Mouse (Mus musculus): ENCODE data around the gene Samd1. TPM values are rescaled to one million over a fixed set of nuclear protein-coding genes. Genes with fewer than 3 reads are reported as not detected.
"Not testable (repeated sequence)": the region's sequence is repeated elsewhere in the genome, so short reads cannot be mapped to it uniquely, and the experiment has no call there.

The Samd1 gene
- polyA plus RNA-seq, 1 experiment from 2014 or later = 8.5 TPM

GRCm38 (mm10) chr8:83974521-83974920 lies 23.0 kb upstream of the Samd1 start:
- Histone ChIP-seq H3K27me3 (ENCODE audit: low read depth, poor library complexity, severe bottlenecking) (no peaks in the 10 kb centered on the region), H3K4me1 (peaks cover 50% of the 10 kb centered on the region), H3K4me3 (peak overlapping the region; percentile 89), H3K9me3 (replicated peaks) (no peaks in the 10 kb centered on the region), H3K27ac (replicated peaks) (no peak overlapping the region), H3K36me3 (peaks cover 24% of the 10 kb centered on the region)
- DNase-seq (ENCODE audit: low spot score) = no peak
- 85% methylated on average over 4 of the region's 4 CpGs for WGBS

GRCm38 (mm10) chr8:83976101-83976630 lies 21.3 kb upstream of the Samd1 start:
- 94% methylated on average over 4 of the region's 4 CpGs for WGBS
- H3K4me1 ChIP-seq = peaks cover 50% of the 10 kb centered on the region

GRCm38 (mm10) chr8:83976779-83977350 lies 20.6 kb upstream of the Samd1 start:
- Histone ChIP-seq H3K27ac (replicated peaks) (no peak overlapping the region), H3K4me1 (peaks cover 44% of the 10 kb centered on the region), H3K27me3 (ENCODE audit: low read depth, poor library complexity, severe bottlenecking) (no peaks in the 10 kb centered on the region), H3K36me3 (peaks cover 40% of the 10 kb centered on the region), H3K4me3 (no peak overlapping the region), H3K9me3 (replicated peaks) (no peaks in the 10 kb centered on the region)
- WGBS = 87% methylated on average over 5 of the region's 5 CpGs
- DNase-seq (ENCODE audit: low spot score) = no peak

More at GRCm38 (mm10) chr8:83976101-83976630, 21.3 kb upstream of the Samd1 start:
- DNase-seq (ENCODE audit: low spot score) = no peak
- no peaks in the 10 kb centered on the region for H3K27me3 ChIP-seq (ENCODE audit: low read depth, poor library complexity, severe bottlenecking)
- no peak overlapping the region for H3K27ac ChIP-seq (replicated peaks)
- no peak overlapping the region; the same call in 1 of the 2 replicates for H3K4me3 ChIP-seq
- H3K9me3 ChIP-seq (replicated peaks) = no peaks in the 10 kb centered on the region
- peaks cover 33% of the 10 kb centered on the region for H3K36me3 ChIP-seq

- H3K4me3 ChIP-seq = no peak overlapping the region
- peaks cover 37% of the 10 kb centered on the region for H3K4me1 ChIP-seq
- H3K9me3 ChIP-seq (replicated peaks) = no peaks in the 10 kb centered on the region
- no peak for DNase-seq (ENCODE audit: low spot score)
- WGBS = 77% methylated on average over 6 of the region's 6 CpGs
- peaks cover 48% of the 10 kb centered on the region for H3K36me3 ChIP-seq
- H3K27me3 ChIP-seq (ENCODE audit: low read depth, poor library complexity, severe bottlenecking) = no peaks in the 10 kb centered on the region
- H3K27ac ChIP-seq (replicated peaks) = no peak overlapping the region
Measured at GRCm38 (mm10) chr8:83977646-83978045, 19.8 kb upstream of the Samd1 start.

GRCm38 (mm10) chr8:83978200-83978599 lies 19.3 kb upstream of the Samd1 start:
- peaks cover 54% of the 10 kb centered on the region for H3K36me3 ChIP-seq
- WGBS = 82% methylated on average over 9 of the region's 9 CpGs
- H3K9me3 ChIP-seq (replicated peaks) = no peaks in the 10 kb centered on the region
- DNase-seq (ENCODE audit: low spot score) = no peak
- no peak overlapping the region for H3K4me3 ChIP-seq
- H3K27me3 ChIP-seq (ENCODE audit: low read depth, poor library complexity, severe bottlenecking) = no peaks in the 10 kb centered on the region
- H3K27ac ChIP-seq (replicated peaks) = no peak overlapping the region
- H3K4me1 ChIP-seq = peaks cover 36% of the 10 kb centered on the region

- no peak for DNase-seq (ENCODE audit: low spot score)
- Histone ChIP-seq H3K9me3 (replicated peaks) (no peaks in the 10 kb centered on the region), H3K27ac (replicated peaks) (no peak overlapping the region), H3K36me3 (peaks cover 71% of the 10 kb centered on the region), H3K27me3 (ENCODE audit: low read depth, poor library complexity, severe bottlenecking) (no peaks in the 10 kb centered on the region), H3K4me3 (no peak overlapping the region), H3K4me1 (peaks cover 20% of the 10 kb centered on the region)
- WGBS = 92% methylated on average over 1 of the region's 1 CpGs
Measured at GRCm38 (mm10) chr8:83980250-83980649, 17.2 kb upstream of the Samd1 start.

GRCm38 (mm10) chr8:83980845-83981244 lies 16.6 kb upstream of the Samd1 start:
- Histone ChIP-seq H3K9me3 (replicated peaks) (no peaks in the 10 kb centered on the region), H3K36me3 (peaks cover 76% of the 10 kb centered on the region)
- WGBS = 88% methylated on average over 8 of the region's 8 CpGs

GRCm38 (mm10) chr8:83981533-83981932 lies 15.9 kb upstream of the Samd1 start:
- Histone ChIP-seq H3K4me1 (peaks cover 20% of the 10 kb centered on the region), H3K27me3 (ENCODE audit: low read depth, poor library complexity, severe bottlenecking) (no peaks in the 10 kb centered on the region), H3K36me3 (peaks cover 83% of the 10 kb centered on the region), H3K27ac (replicated peaks) (no peak overlapping the region), H3K9me3 (replicated peaks) (no peaks in the 10 kb centered on the region), H3K4me3 (no peak overlapping the region)
- 95% methylated on average over 7 of the region's 7 CpGs for WGBS
- no peak for DNase-seq (ENCODE audit: low spot score)

More at GRCm38 (mm10) chr8:83980845-83981244, 16.6 kb upstream of the Samd1 start:
- H3K4me3 ChIP-seq = no peak overlapping the region
- peaks cover 20% of the 10 kb centered on the region for H3K4me1 ChIP-seq
- H3K27me3 ChIP-seq (ENCODE audit: low read depth, poor library complexity, severe bottlenecking) = no peaks in the 10 kb centered on the region
- H3K27ac ChIP-seq (replicated peaks) = no peak overlapping the region
- no peak for DNase-seq (ENCODE audit: low spot score)

- WGBS = 87% methylated on average over 4 of the region's 4 CpGs
- H3K4me3 ChIP-seq = no peak overlapping the region
Measured at GRCm38 (mm10) chr8:83982449-83982848, 15.0 kb upstream of the Samd1 start.

GRCm38 (mm10) chr8:83983222-83983621 lies 14.2 kb upstream of the Samd1 start:
- 94% methylated on average over 2 of the region's 2 CpGs for WGBS
- H3K36me3 ChIP-seq = peaks cover 95% of the 10 kb centered on the region

More at GRCm38 (mm10) chr8:83982449-83982848, 15.0 kb upstream of the Samd1 start:
- Histone ChIP-seq H3K9me3 (replicated peaks) (no peaks in the 10 kb centered on the region), H3K4me1 (peaks cover 11% of the 10 kb centered on the region), H3K27me3 (ENCODE audit: low read depth, poor library complexity, severe bottlenecking) (no peaks in the 10 kb centered on the region), H3K36me3 (peaks cover 92% of the 10 kb centered on the region), H3K27ac (replicated peaks) (no peak overlapping the region)
- DNase-seq (ENCODE audit: low spot score) = no peak

GRCm38 (mm10) chr8:83989243-83989642 lies 8.2 kb upstream of the Samd1 start:
- H3K9me3 ChIP-seq (replicated peaks) = no peaks in the 10 kb centered on the region
- peaks cover 96% of the 10 kb centered on the region for H3K36me3 ChIP-seq
- no peak overlapping the region for H3K27ac ChIP-seq (replicated peaks)
- H3K4me1 ChIP-seq = no peaks in the 10 kb centered on the region
- no peak overlapping the region for H3K4me3 ChIP-seq
- H3K27me3 ChIP-seq (ENCODE audit: low read depth, poor library complexity, severe bottlenecking) = no peaks in the 10 kb centered on the region
- WGBS = 91% methylated on average over 7 of the region's 7 CpGs
- DNase-seq (ENCODE audit: low spot score) = no peak

More at GRCm38 (mm10) chr8:83983222-83983621, 14.2 kb upstream of the Samd1 start:
- not testable (repeated sequence) for H3K27me3 ChIP-seq (ENCODE audit: low read depth, poor library complexity, severe bottlenecking); H3K9me3 ChIP-seq (replicated peaks); DNase-seq (ENCODE audit: low spot score); H3K4me1 ChIP-seq; H3K27ac ChIP-seq (replicated peaks); H3K4me3 ChIP-seq

- Histone ChIP-seq H3K27me3 (ENCODE audit: low read depth, poor library complexity, severe bottlenecking) (peaks cover 7% of the 10 kb centered on the region; the same call in 1 of the 2 replicates), H3K27ac (replicated peaks) (no peak overlapping the region), H3K4me1 (no peaks in the 10 kb centered on the region), H3K4me3 (no peak overlapping the region), H3K9me3 (replicated peaks) (no peaks in the 10 kb centered on the region), H3K36me3 (peaks cover 96% of the 10 kb centered on the region)
- DNase-seq (ENCODE audit: low spot score) = no peak
- WGBS = 94% methylated on average over 14 of the region's 14 CpGs
Measured at GRCm38 (mm10) chr8:83990170-83990569, 7.3 kb upstream of the Samd1 start.

- Histone ChIP-seq H3K27me3 (ENCODE audit: low read depth, poor library complexity, severe bottlenecking) (peaks cover 11% of the 10 kb centered on the region; the same call in 1 of the 2 replicates), H3K36me3 (peaks cover 75% of the 10 kb centered on the region), H3K9me3 (replicated peaks) (no peaks in the 10 kb centered on the region), H3K4me1 (peaks cover 14% of the 10 kb centered on the region), H3K4me3 (no peak overlapping the region), H3K27ac (replicated peaks) (no peak overlapping the region)
- WGBS = 80% methylated on average over 2 of the region's 2 CpGs
- no peak for DNase-seq (ENCODE audit: low spot score)
Measured at GRCm38 (mm10) chr8:83992488-83992887, 5.0 kb upstream of the Samd1 start.
